Mouse (Mus musculus) cerebellum, postnatal 25 days (tissue): ENCODE results near the gene Tmem127.
"Not testable (repeated sequence)": the region's sequence is repeated elsewhere in the genome, so short reads cannot be mapped to it uniquely, and the experiment has no call there.

Experiments used
- DNase-seq, 2 experiments: peaks; one replicate each; pipeline ENCODE4 v3.0.0; 2021; ENCODE audit warnings: mixed read lengths in 2 of 2

Gene Tmem127

GRCm38 (mm10) chr2:127247592-127248333, at the start of gene Tmem127, which contains the start of gene Ciao1:
Gene Tmem127 (plus strand): TSS chr2:127247908.
Gene Ciao1 (minus strand): TSS chr2:127247816.
- DNase-seq: peak; percentile 95 to 98

GRCm38 (mm10) chr2:127204932-127205331, 42.8 kb upstream of the Tmem127 start:
- DNase-seq: peak; percentile 65 to 77

- not testable (repeated sequence) for DNase-seq
These were observed 41.8 kb upstream of the Tmem127 start for GRCm38 (mm10) chr2:127205936-127206335.

- no peak for DNase-seq
These were observed 40.8 kb upstream of the Tmem127 start for GRCm38 (mm10) chr2:127206916-127207315.

GRCm38 (mm10) chr2:127207547-127208451, 39.9 kb upstream of the Tmem127 start, which contains the start of the genes 1810024B03Rik and Snrnp200:
Gene 1810024B03Rik (minus strand): TSS chr2:127208280.
Gene Snrnp200 (plus strand): TSS chr2:127208386.
- DNase-seq: peak; percentile 94 to 96

GRCm38 (mm10) chr2:127208452-127208769, 39.3 kb upstream of the Tmem127 start:
- DNase-seq: no peak

GRCm38 (mm10) chr2:127210701-127211100, 37.0 kb upstream of the Tmem127 start:
- DNase-seq: no peak

GRCm38 (mm10) chr2:127217746-127218145, 30.0 kb upstream of the Tmem127 start:
- no peak for DNase-seq

- no peak for DNase-seq
These were observed 22.4 kb upstream of the Tmem127 start for GRCm38 (mm10) chr2:127225261-127225660.

- no peak for DNase-seq
These were observed 9.7 kb upstream of the Tmem127 start for GRCm38 (mm10) chr2:127237897-127238610.

- no peak for DNase-seq
These were observed 7.6 kb upstream of the Tmem127 start for GRCm38 (mm10) chr2:127240065-127240464.

GRCm38 (mm10) chr2:127248334-127249004, 761 bp downstream of the Tmem127 start:
- peak; percentile 64 to 75 for DNase-seq

GRCm38 (mm10) chr2:127250291-127251008, 2.7 kb downstream of the Tmem127 start:
- no peak for DNase-seq

GRCm38 (mm10) chr2:127251457-127251856, 3.7 kb downstream of the Tmem127 start:
- DNase-seq: no peak

- DNase-seq: no peak
These were observed 4.3 kb downstream of the Tmem127 start for GRCm38 (mm10) chr2:127251880-127252527.

- DNase-seq: no peak
These were observed 5.1 kb downstream of the Tmem127 start for GRCm38 (mm10) chr2:127252787-127253186.

- DNase-seq: no peak
These were observed 7.0 kb downstream of the Tmem127 start for GRCm38 (mm10) chr2:127254604-127255134.

- no peak for DNase-seq
These were observed 7.6 kb downstream of the Tmem127 start for GRCm38 (mm10) chr2:127255294-127255693.

- no peak for DNase-seq
These were observed 11.6 kb downstream of the Tmem127 start for GRCm38 (mm10) chr2:127259340-127259739.

GRCm38 (mm10) chr2:127262480-127262879, 14.8 kb downstream of the Tmem127 start:
- DNase-seq: no peak

- no peak for DNase-seq
These were observed 20.1 kb downstream of the Tmem127 start for GRCm38 (mm10) chr2:127267854-127268253.
